Mouse (Mus musculus): Measurements from ENCODE around the gene Apom. TPM values are rescaled to one million over a fixed set of nuclear protein-coding genes. Genes with fewer than 3 reads are reported as not detected.

Apom gene
- polyA plus RNA-seq, 1 experiment from 2014 or later, result 27.5 TPM

Other genes starting within 250 kb of the Apom start
- 4.6 and 5.7 TPM in 2 replicates for gene C2, start 233.8 kb downstream of the Apom start, polyA plus RNA-seq (2015; fragmentation: Nextera tagmentation; extraction: Ambion mirVana)
- 89.9 and 92.8 TPM in 2 replicates for gene Ehmt2, start 233.6 kb downstream of the Apom start, polyA plus RNA-seq (2015; fragmentation: Nextera tagmentation; extraction: Ambion mirVana)
- 17.9 and 18.9 TPM in 2 replicates for gene Slc44a4, start 217.6 kb downstream of the Apom start, polyA plus RNA-seq (2015; fragmentation: Nextera tagmentation; extraction: Ambion mirVana)
- gene Neu1, start 200.8 kb downstream of the Apom start, polyA plus RNA-seq (2015; fragmentation: Nextera tagmentation; extraction: Ambion mirVana), result 50.0 and 54.1 TPM in 2 replicates
- gene Hspa1b, start 172.8 kb downstream of the Apom start, polyA plus RNA-seq (2015; fragmentation: Nextera tagmentation; extraction: Ambion mirVana), result 0.76 and 0.80 TPM in 2 replicates
- gene Gm20481, start 162.1 kb downstream of the Apom start, polyA plus RNA-seq (2015; fragmentation: Nextera tagmentation; extraction: Ambion mirVana), result not detected in 2 replicates
- 11.2 and 13.4 TPM in 2 replicates for gene Hspa1a, start 159.9 kb downstream of the Apom start, polyA plus RNA-seq (2015; fragmentation: Nextera tagmentation; extraction: Ambion mirVana)
- 1.0 and 1.3 TPM in 2 replicates for gene Hspa1l, start 159.3 kb downstream of the Apom start, polyA plus RNA-seq (2015; fragmentation: Nextera tagmentation; extraction: Ambion mirVana)
- gene Lsm2, start 150.2 kb downstream of the Apom start, polyA plus RNA-seq (2015; fragmentation: Nextera tagmentation; extraction: Ambion mirVana), result 206 and 230 TPM in 2 replicates
- gene Vars, start 131.1 kb downstream of the Apom start, polyA plus RNA-seq (2015; fragmentation: Nextera tagmentation; extraction: Ambion mirVana), result 132 and 137 TPM in 2 replicates
- gene Vwa7, start 115.5 kb downstream of the Apom start, polyA plus RNA-seq (2015; fragmentation: Nextera tagmentation; extraction: Ambion mirVana), result 0.21 and 0.31 TPM in 2 replicates
- 5.7 and 7.1 TPM in 2 replicates for gene Sapcd1, start 104.0 kb downstream of the Apom start, polyA plus RNA-seq (2015; fragmentation: Nextera tagmentation; extraction: Ambion mirVana)
- gene Msh5, start 85.3 kb downstream of the Apom start, polyA plus RNA-seq (2015; fragmentation: Nextera tagmentation; extraction: Ambion mirVana), result 4.5 and 6.9 TPM in 2 replicates
- gene Clic1, start 82.1 kb downstream of the Apom start, polyA plus RNA-seq (2015; fragmentation: Nextera tagmentation; extraction: Ambion mirVana), result 341 and 345 TPM in 2 replicates
- 375 and 376 TPM in 2 replicates for gene Ddah2, start 73.0 kb downstream of the Apom start, polyA plus RNA-seq (2015; fragmentation: Nextera tagmentation; extraction: Ambion mirVana)
- not detected in 2 replicates for gene Ly6g6c, start 66.7 kb downstream of the Apom start, polyA plus RNA-seq (2015; fragmentation: Nextera tagmentation; extraction: Ambion mirVana)
- gene Mpig6b, start 65.9 kb downstream of the Apom start, polyA plus RNA-seq (2015; fragmentation: Nextera tagmentation; extraction: Ambion mirVana), result 0.49 and 0.52 TPM in 2 replicates
- gene Ly6g6e, start 55.1 kb downstream of the Apom start, polyA plus RNA-seq (2015; fragmentation: Nextera tagmentation; extraction: Ambion mirVana), result 1.1 and 2.0 TPM in 2 replicates
- 4.4 and 4.6 TPM in 2 replicates for gene Ly6g6d, start 54.0 kb downstream of the Apom start, polyA plus RNA-seq (2015; fragmentation: Nextera tagmentation; extraction: Ambion mirVana)
- gene Ly6g6f, start 46.4 kb downstream of the Apom start, polyA plus RNA-seq (2015; fragmentation: Nextera tagmentation; extraction: Ambion mirVana), result 0.26 TPM in 1 of 2 replicates, not detected in the other
- gene Abhd16a, start 42.8 kb downstream of the Apom start, polyA plus RNA-seq (2015; fragmentation: Nextera tagmentation; extraction: Ambion mirVana), result 115 and 118 TPM in 2 replicates
- not detected in 2 replicates for gene Ly6g5c, start 23.8 kb downstream of the Apom start, polyA plus RNA-seq (2015; fragmentation: Nextera tagmentation; extraction: Ambion mirVana)
- 0.89 and 1.5 TPM in 2 replicates for gene Ly6g5b, start 16.6 kb downstream of the Apom start, polyA plus RNA-seq (2015; fragmentation: Nextera tagmentation; extraction: Ambion mirVana)
- 22.3 and 23.7 TPM in 2 replicates for gene Gpank1, start 10.6 kb downstream of the Apom start, polyA plus RNA-seq (2015; fragmentation: Nextera tagmentation; extraction: Ambion mirVana)
- gene Csnk2b, start 10.0 kb downstream of the Apom start, polyA plus RNA-seq (2015; fragmentation: Nextera tagmentation; extraction: Ambion mirVana), result 293 and 308 TPM in 2 replicates
- gene D17H6S53E, start 5.7 kb downstream of the Apom start, polyA plus RNA-seq (2015; fragmentation: Nextera tagmentation; extraction: Ambion mirVana), result 8.5 and 12.0 TPM in 2 replicates
- gene Bag6, start 3.1 kb upstream of the Apom start, polyA plus RNA-seq (2015; fragmentation: Nextera tagmentation; extraction: Ambion mirVana), result 56.4 TPM in 2 replicates
- gene Prrc2a, start 32.8 kb upstream of the Apom start, polyA plus RNA-seq (2015; fragmentation: Nextera tagmentation; extraction: Ambion mirVana), result 166 and 215 TPM in 2 replicates
- 8.3 and 9.2 TPM in 2 replicates for gene Aif1, start 44.0 kb upstream of the Apom start, polyA plus RNA-seq (2015; fragmentation: Nextera tagmentation; extraction: Ambion mirVana)
- 10.7 and 12.8 TPM in 2 replicates for gene Lst1, start 56.4 kb upstream of the Apom start, polyA plus RNA-seq (2015; fragmentation: Nextera tagmentation; extraction: Ambion mirVana)
- gene Ltb, start 62.4 kb upstream of the Apom start, polyA plus RNA-seq (2015; fragmentation: Nextera tagmentation; extraction: Ambion mirVana), result 0.66 and 1.2 TPM in 2 replicates
- 0.15 and 0.28 TPM in 2 replicates for gene Tnf, start 70.0 kb upstream of the Apom start, polyA plus RNA-seq (2015; fragmentation: Nextera tagmentation; extraction: Ambion mirVana)
- 0.13 TPM in 1 of 2 replicates, not detected in the other for gene Lta, start 73.3 kb upstream of the Apom start, polyA plus RNA-seq (2015; fragmentation: Nextera tagmentation; extraction: Ambion mirVana)
- 0.56 and 0.62 TPM in 2 replicates for gene Gm16181, start 88.8 kb upstream of the Apom start, polyA plus RNA-seq (2015; fragmentation: Nextera tagmentation; extraction: Ambion mirVana)
- gene Atp6v1g2, start 101.6 kb upstream of the Apom start, polyA plus RNA-seq (2015; fragmentation: Nextera tagmentation; extraction: Ambion mirVana), result 5.8 and 8.5 TPM in 2 replicates
- 11.6 TPM in 2 replicates for gene Nfkbil1, start 103.7 kb upstream of the Apom start, polyA plus RNA-seq (2015; fragmentation: Nextera tagmentation; extraction: Ambion mirVana)
- gene Ddx39b, start 109.7 kb upstream of the Apom start, polyA plus RNA-seq (2015; fragmentation: Nextera tagmentation; extraction: Ambion mirVana), result 553 and 556 TPM in 2 replicates
- gene H2-D1, start 130.7 kb upstream of the Apom start, polyA plus RNA-seq (2015; fragmentation: Nextera tagmentation; extraction: Ambion mirVana), result 73.6 and 87.2 TPM in 2 replicates
- not detected in 2 replicates for gene H2-Q1, start 188.4 kb upstream of the Apom start, polyA plus RNA-seq (2015; fragmentation: Nextera tagmentation; extraction: Ambion mirVana)
- 0.42 and 0.82 TPM in 2 replicates for gene H2-Q2, start 210.2 kb upstream of the Apom start, polyA plus RNA-seq (2015; fragmentation: Nextera tagmentation; extraction: Ambion mirVana)
- 4.3 and 4.4 TPM in 2 replicates for gene H2-Q4, start 247.6 kb upstream of the Apom start, polyA plus RNA-seq (2015; fragmentation: Nextera tagmentation; extraction: Ambion mirVana)